Mouse (Mus musculus): ENCODE results near the gene Lcp1. TPM values are rescaled to one million over a fixed set of nuclear protein-coding genes. Genes with fewer than 3 reads are reported as not detected.
A peak's percentile ranks its signal among the peaks of the same experiment; 100 is the strongest.

Gene Lcp1
- 62.8 and 71.2 TPM in 2 replicates for polyA plus RNA-seq (2012; rRNA removed)

- Histone ChIP-seq H3K36me3 (ENCODE audit: control insufficient read depth, insufficient read depth, low read length) (no peaks in the 10 kb centered on the region), H3K27ac (ENCODE audit: control insufficient read depth, insufficient read depth, low read length) (no peak within 1 kb of the TSS), H3K4me1 (replicated peaks; ENCODE audit: control insufficient read depth, insufficient read depth, low read length) (peaks cover 6% of the 10 kb centered on the region; the same call in 1 of the 2 replicates), H3K27me3 (ENCODE audit: control insufficient read depth, insufficient read depth, low read length) (no peaks in the 10 kb centered on the region), H3K4me3 (ENCODE audit: control insufficient read depth, insufficient read depth, low read length) (peak within 1 kb of the TSS; percentile 73)
- under 1% methylated on average over 42 of the region's 42 CpGs for WGBS
- peak; percentile 44 for DNase-seq
- TF ChIP-seq POLR2A (IDR thresholded peaks at IDR 0.05; ENCODE audit: control insufficient read depth, extremely low read depth, insufficient read depth, low read length, poor library complexity) (no peak), CTCF (IDR thresholded peaks at IDR 0.05; ENCODE audit: borderline replicate concordance, control insufficient read depth, extremely low read depth, insufficient read depth, low read length, poor library complexity) (no peak)
Observed at GRCm38 (mm10) chr14:75130501-75131318, at the start of gene Lcp1, which contains the start of gene Lrrc63. TSS of gene Lcp1 (plus strand) at chr14:75131101. TSS of gene Lrrc63 (minus strand) at chr14:75130881.

- peak; percentile 12 for DNase-seq
- Histone ChIP-seq H3K27ac (ENCODE audit: control insufficient read depth, insufficient read depth, low read length) (no peak overlapping the region), H3K27me3 (ENCODE audit: control insufficient read depth, insufficient read depth, low read length) (no peaks in the 10 kb centered on the region), H3K36me3 (ENCODE audit: control insufficient read depth, insufficient read depth, low read length) (no peaks in the 10 kb centered on the region), H3K4me1 (replicated peaks; ENCODE audit: control insufficient read depth, insufficient read depth, low read length) (no peaks in the 10 kb centered on the region), H3K4me3 (ENCODE audit: control insufficient read depth, insufficient read depth, low read length) (no peak overlapping the region)
- WGBS: 70% methylated on average over 5 of the region's 5 CpGs
- TF ChIP-seq POLR2A (IDR thresholded peaks at IDR 0.05; ENCODE audit: control insufficient read depth, extremely low read depth, insufficient read depth, low read length, poor library complexity) (no peak), CTCF (IDR thresholded peaks at IDR 0.05; ENCODE audit: borderline replicate concordance, control insufficient read depth, extremely low read depth, insufficient read depth, low read length, poor library complexity) (no peak)
Observed at GRCm38 (mm10) chr14:75102956-75103355, 27.9 kb upstream of the Lcp1 start.

- TF ChIP-seq POLR2A (IDR thresholded peaks at IDR 0.05; ENCODE audit: control insufficient read depth, extremely low read depth, insufficient read depth, low read length, poor library complexity) (no peak), CTCF (IDR thresholded peaks at IDR 0.05; ENCODE audit: borderline replicate concordance, control insufficient read depth, extremely low read depth, insufficient read depth, low read length, poor library complexity) (no peak)
- Histone ChIP-seq H3K36me3 (ENCODE audit: control insufficient read depth, insufficient read depth, low read length) (no peaks in the 10 kb centered on the region), H3K4me3 (ENCODE audit: control insufficient read depth, insufficient read depth, low read length) (no peak overlapping the region), H3K27ac (ENCODE audit: control insufficient read depth, insufficient read depth, low read length) (no peak overlapping the region), H3K27me3 (ENCODE audit: control insufficient read depth, insufficient read depth, low read length) (no peaks in the 10 kb centered on the region), H3K4me1 (replicated peaks; ENCODE audit: control insufficient read depth, insufficient read depth, low read length) (no peaks in the 10 kb centered on the region)
- DNase-seq: no peak
- WGBS: 84% methylated on average over 8 of the region's 8 CpGs
Observed at GRCm38 (mm10) chr14:75121658-75122057, 9.2 kb upstream of the Lcp1 start.

GRCm38 (mm10) chr14:75131324-75131935 lies 529 bp downstream of the Lcp1 start:
- Histone ChIP-seq H3K4me1 (replicated peaks; ENCODE audit: control insufficient read depth, insufficient read depth, low read length) (peaks cover 8% of the 10 kb centered on the region), H3K4me3 (ENCODE audit: control insufficient read depth, insufficient read depth, low read length) (peak overlapping the region; percentile 73), H3K27me3 (ENCODE audit: control insufficient read depth, insufficient read depth, low read length) (no peaks in the 10 kb centered on the region), H3K36me3 (ENCODE audit: control insufficient read depth, insufficient read depth, low read length) (no peaks in the 10 kb centered on the region), H3K27ac (ENCODE audit: control insufficient read depth, insufficient read depth, low read length) (no peak overlapping the region)
- TF ChIP-seq CTCF (IDR thresholded peaks at IDR 0.05; ENCODE audit: borderline replicate concordance, control insufficient read depth, extremely low read depth, insufficient read depth, low read length, poor library complexity) (no peak), POLR2A (IDR thresholded peaks at IDR 0.05; ENCODE audit: control insufficient read depth, extremely low read depth, insufficient read depth, low read length, poor library complexity) (no peak)
- WGBS: 6% methylated on average over 12 of the region's 12 CpGs
- DNase-seq: peak; percentile 5

GRCm38 (mm10) chr14:75136119-75136966 lies 5.4 kb downstream of the Lcp1 start:
- 22% methylated on average over 25 of the region's 25 CpGs for WGBS
- Histone ChIP-seq H3K4me3 (ENCODE audit: control insufficient read depth, insufficient read depth, low read length) (peak overlapping the region; percentile 12), H3K27ac (ENCODE audit: control insufficient read depth, insufficient read depth, low read length) (no peak overlapping the region), H3K4me1 (replicated peaks; ENCODE audit: control insufficient read depth, insufficient read depth, low read length) (peaks cover 7% of the 10 kb centered on the region), H3K27me3 (ENCODE audit: control insufficient read depth, insufficient read depth, low read length) (no peaks in the 10 kb centered on the region), H3K36me3 (ENCODE audit: control insufficient read depth, insufficient read depth, low read length) (no peaks in the 10 kb centered on the region)
- TF ChIP-seq CTCF (IDR thresholded peaks at IDR 0.05; ENCODE audit: borderline replicate concordance, control insufficient read depth, extremely low read depth, insufficient read depth, low read length, poor library complexity) (no peak), POLR2A (IDR thresholded peaks at IDR 0.05; ENCODE audit: control insufficient read depth, extremely low read depth, insufficient read depth, low read length, poor library complexity) (no peak)
- peak; percentile 39 for DNase-seq

GRCm38 (mm10) chr14:75138503-75138902 lies 7.6 kb downstream of the Lcp1 start:
- peaks cover 6% of the 10 kb centered on the region for H3K4me1 ChIP-seq (replicated peaks; ENCODE audit: control insufficient read depth, insufficient read depth, low read length)
- no peaks in the 10 kb centered on the region for H3K36me3 ChIP-seq (ENCODE audit: control insufficient read depth, insufficient read depth, low read length)
- WGBS: 93% methylated on average over 10 of the region's 10 CpGs
- DNase-seq: no peak
- no peaks in the 10 kb centered on the region for H3K27me3 ChIP-seq (ENCODE audit: control insufficient read depth, insufficient read depth, low read length)
- TF ChIP-seq POLR2A (IDR thresholded peaks at IDR 0.05; ENCODE audit: control insufficient read depth, extremely low read depth, insufficient read depth, low read length, poor library complexity): no peak
- no peak for TF ChIP-seq CTCF (IDR thresholded peaks at IDR 0.05; ENCODE audit: borderline replicate concordance, control insufficient read depth, extremely low read depth, insufficient read depth, low read length, poor library complexity)
- H3K4me3 ChIP-seq (ENCODE audit: control insufficient read depth, insufficient read depth, low read length): no peak overlapping the region
- no peak overlapping the region for H3K27ac ChIP-seq (ENCODE audit: control insufficient read depth, insufficient read depth, low read length)
